Mouse (Mus musculus): Measurements from ENCODE around the gene Leng8. TPM values are rescaled to one million over a fixed set of nuclear protein-coding genes. Genes with fewer than 3 reads are reported as not detected.

Gene Leng8
- polyA plus RNA-seq, 2 experiments: 45.8 to 365 TPM

- Histone ChIP-seq H3K36me3 (ENCODE audit: control insufficient read depth, insufficient read depth, low read length) (peaks cover 54% of the 10 kb centered on the region), H3K9ac (ENCODE audit: low read depth, low read length, severe bottlenecking) (no peak overlapping the region), H3K4me1 (ENCODE audit: control insufficient read depth, insufficient read depth, low read length) (peaks cover 6% of the 10 kb centered on the region; the same call in 1 of the 2 replicates), H3K27me3 (ENCODE audit: control insufficient read depth, insufficient read depth, low read length) (no peaks in the 10 kb centered on the region), H3K9me3 (ENCODE audit: control insufficient read depth, low read length) (no peaks in the 10 kb centered on the region), H3K27ac (replicated peaks; ENCODE audit: low read depth, low read length) (no peak overlapping the region), H3K4me3 (replicated peaks; ENCODE audit: low read length) (no peak overlapping the region), H3K4me2 (replicated peaks; ENCODE audit: low read depth, low read length, severe bottlenecking) (no peak overlapping the region)
- TF ChIP-seq POLR2A (IDR thresholded peaks at IDR 0.05; ENCODE audit: borderline replicate concordance, extremely low read depth, insufficient read depth, insufficient read length): no peak
- 89% methylated on average over 7 of the region's 7 CpGs for WGBS
- ATAC-seq (ENCODE audit: low FRiP score, low read depth) (no peak), DNase-seq (ENCODE audit: low spot score) (no peak)
Measured at GRCm38 (mm10) chr7:4138671-4139070, 1.8 kb downstream of the Leng8 start.

GRCm38 (mm10) chr7:4139391-4139790, 2.6 kb downstream of the Leng8 start:
- no peaks in the 10 kb centered on the region for H3K9me3 ChIP-seq (ENCODE audit: control insufficient read depth, low read length)
- no peak for DNase-seq (ENCODE audit: low spot score)
- H3K4me3 ChIP-seq (replicated peaks; ENCODE audit: low read length): no peak overlapping the region
- no peak for ATAC-seq (ENCODE audit: low FRiP score, low read depth)
- H3K27ac ChIP-seq (replicated peaks; ENCODE audit: low read depth, low read length): no peak overlapping the region
- peaks cover 61% of the 10 kb centered on the region for H3K36me3 ChIP-seq (ENCODE audit: control insufficient read depth, insufficient read depth, low read length)
- TF ChIP-seq POLR2A (IDR thresholded peaks at IDR 0.05; ENCODE audit: borderline replicate concordance, extremely low read depth, insufficient read depth, insufficient read length): no peak
- WGBS: 93% methylated on average over 5 of the region's 5 CpGs
- H3K4me1 ChIP-seq (ENCODE audit: control insufficient read depth, insufficient read depth, low read length): peaks cover 6% of the 10 kb centered on the region; the same call in 1 of the 2 replicates
- H3K9ac ChIP-seq (ENCODE audit: low read depth, low read length, severe bottlenecking): no peak overlapping the region
- no peaks in the 10 kb centered on the region for H3K27me3 ChIP-seq (ENCODE audit: control insufficient read depth, insufficient read depth, low read length)
- no peak overlapping the region for H3K4me2 ChIP-seq (replicated peaks; ENCODE audit: low read depth, low read length, severe bottlenecking)

- H3K9me3 ChIP-seq (ENCODE audit: control insufficient read depth, low read length): no peaks in the 10 kb centered on the region
- ATAC-seq (ENCODE audit: low FRiP score, low read depth) (no peak), DNase-seq (ENCODE audit: low spot score) (no peak)
- no peak overlapping the region for H3K27ac ChIP-seq (replicated peaks; ENCODE audit: low read depth, low read length)
- H3K27me3 ChIP-seq (ENCODE audit: control insufficient read depth, insufficient read depth, low read length): no peaks in the 10 kb centered on the region
- no peak overlapping the region for H3K4me2 ChIP-seq (replicated peaks; ENCODE audit: low read depth, low read length, severe bottlenecking)
- WGBS: 92% methylated on average over 6 of the region's 6 CpGs
- H3K4me3 ChIP-seq (replicated peaks; ENCODE audit: low read length): no peak overlapping the region
- peaks cover 6% of the 10 kb centered on the region; the same call in 1 of the 2 replicates for H3K4me1 ChIP-seq (ENCODE audit: control insufficient read depth, insufficient read depth, low read length)
- no peak overlapping the region for H3K9ac ChIP-seq (ENCODE audit: low read depth, low read length, severe bottlenecking)
- TF ChIP-seq POLR2A (IDR thresholded peaks at IDR 0.05; ENCODE audit: borderline replicate concordance, extremely low read depth, insufficient read depth, insufficient read length): no peak
- peaks cover 85% of the 10 kb centered on the region for H3K36me3 ChIP-seq (ENCODE audit: control insufficient read depth, insufficient read depth, low read length)
Measured at GRCm38 (mm10) chr7:4141648-4142325, 4.9 kb downstream of the Leng8 start.

- Histone ChIP-seq H3K36me3 (ENCODE audit: control insufficient read depth, insufficient read depth, low read length) (peaks cover 96% of the 10 kb centered on the region), H3K9ac (ENCODE audit: low read depth, low read length, severe bottlenecking) (no peak overlapping the region), H3K27me3 (ENCODE audit: control insufficient read depth, insufficient read depth, low read length) (no peaks in the 10 kb centered on the region), H3K4me3 (replicated peaks; ENCODE audit: low read length) (no peak overlapping the region), H3K4me2 (replicated peaks; ENCODE audit: low read depth, low read length, severe bottlenecking) (no peak overlapping the region), H3K9me3 (ENCODE audit: control insufficient read depth, low read length) (no peaks in the 10 kb centered on the region), H3K27ac (replicated peaks; ENCODE audit: low read depth, low read length) (no peak overlapping the region), H3K4me1 (ENCODE audit: control insufficient read depth, insufficient read depth, low read length) (peaks cover 4% of the 10 kb centered on the region; the same call in 1 of the 2 replicates)
- ATAC-seq (ENCODE audit: low FRiP score, low read depth) (no peak), DNase-seq (ENCODE audit: low spot score) (no peak)
- 95% methylated on average over 10 of the region's 10 CpGs for WGBS
- no peak for TF ChIP-seq POLR2A (IDR thresholded peaks at IDR 0.05; ENCODE audit: borderline replicate concordance, extremely low read depth, insufficient read depth, insufficient read length)
Measured at GRCm38 (mm10) chr7:4142796-4143445, 6.1 kb downstream of the Leng8 start.

- Histone ChIP-seq H3K36me3 (ENCODE audit: control insufficient read depth, insufficient read depth, low read length) (peaks cover 100% of the 10 kb centered on the region), H3K4me2 (replicated peaks; ENCODE audit: low read depth, low read length, severe bottlenecking) (no peak overlapping the region), H3K4me1 (ENCODE audit: control insufficient read depth, insufficient read depth, low read length) (peaks cover 4% of the 10 kb centered on the region; the same call in 1 of the 2 replicates), H3K9ac (ENCODE audit: low read depth, low read length, severe bottlenecking) (no peak overlapping the region), H3K9me3 (ENCODE audit: control insufficient read depth, low read length) (no peaks in the 10 kb centered on the region), H3K4me3 (replicated peaks; ENCODE audit: low read length) (no peak overlapping the region), H3K27me3 (ENCODE audit: control insufficient read depth, insufficient read depth, low read length) (no peaks in the 10 kb centered on the region), H3K27ac (replicated peaks; ENCODE audit: low read depth, low read length) (no peak overlapping the region)
- WGBS: 96% methylated on average over 19 of the region's 19 CpGs
- no peak for TF ChIP-seq POLR2A (IDR thresholded peaks at IDR 0.05; ENCODE audit: borderline replicate concordance, extremely low read depth, insufficient read depth, insufficient read length)
- ATAC-seq (ENCODE audit: low FRiP score, low read depth) (no peak), DNase-seq (ENCODE audit: low spot score) (no peak)
Measured at GRCm38 (mm10) chr7:4143506-4143905, 6.7 kb downstream of the Leng8 start.

Measured in limb, embryonic 14.5 days (tissue).